Mouse (Mus musculus) adrenal gland, postnatal 14 days (tissue): ENCODE measurements around the gene Rpl19. TPM values are rescaled to one million over a fixed set of nuclear protein-coding genes. Genes with fewer than 3 reads are reported as not detected.

Experiments
- DNase-seq: peaks from one replicate; pipeline ENCODE4 v3.0.0; 2021; ENCODE audit warnings: mixed read lengths
- total RNA-seq: library from RNA; stranded (reverse); gene quantifications from 2 replicates; pipeline ENCODE4 v1.2.3, GENCODE M21; 2021

The Rpl19 gene
- total RNA-seq, 1 experiment from 2014 or later = 1,235 TPM

DNA sequence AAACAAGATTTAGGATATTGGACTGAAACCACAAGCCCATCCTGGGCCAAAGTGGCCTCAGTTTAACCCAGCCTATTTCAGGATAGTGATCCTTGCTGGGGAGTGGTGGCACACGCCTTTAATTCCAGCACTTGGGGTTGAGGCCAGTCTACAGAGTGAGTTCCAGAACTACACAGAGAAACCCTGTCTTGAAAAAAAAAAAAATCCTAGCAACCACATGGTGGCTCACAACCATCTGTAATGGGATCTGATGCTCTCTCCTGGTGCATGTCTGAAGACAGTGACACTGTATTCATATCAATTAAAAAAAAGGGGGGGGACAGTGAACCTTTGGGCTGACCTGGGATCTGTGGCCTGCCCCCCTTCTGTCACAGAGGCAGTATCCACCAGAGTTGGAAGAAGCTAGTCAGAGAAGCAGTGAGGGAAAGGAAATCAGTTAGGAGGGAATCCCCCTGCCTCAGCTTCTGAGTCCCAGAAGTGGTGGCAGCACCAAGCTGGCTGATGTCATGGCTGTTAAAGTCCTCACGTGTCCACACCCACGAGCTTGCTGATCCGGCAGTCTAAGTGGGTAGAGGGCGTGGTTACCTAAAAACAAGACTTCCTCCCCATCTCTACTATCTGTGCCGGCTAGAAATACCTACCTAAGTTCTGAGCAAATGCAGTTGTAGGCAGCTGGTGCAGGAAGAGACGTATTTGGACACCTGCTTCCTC, 27.5 kb upstream of the Rpl19 start:
- no peak for DNase-seq

DNA sequence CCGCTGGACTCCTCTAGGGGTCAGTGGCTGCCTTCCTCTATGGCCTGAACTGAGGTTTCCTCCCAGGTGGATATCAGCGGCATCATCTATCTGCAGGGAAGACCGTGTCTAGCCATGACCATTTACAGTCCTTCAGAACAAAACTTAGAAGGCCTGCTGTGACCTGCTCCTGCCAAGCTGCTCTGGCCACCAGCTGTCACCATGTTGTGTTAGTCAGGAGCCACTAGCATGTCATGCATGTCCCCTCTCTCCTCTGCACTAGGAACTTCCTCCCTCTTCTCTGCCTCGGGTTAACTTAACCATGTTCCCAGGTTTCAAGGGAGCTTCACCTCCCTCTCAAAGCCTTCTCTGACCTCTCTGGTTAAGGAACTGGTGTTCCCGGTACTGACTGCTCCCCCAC, 26.8 kb upstream of the Rpl19 start:
- DNase-seq = no peak

DNA sequence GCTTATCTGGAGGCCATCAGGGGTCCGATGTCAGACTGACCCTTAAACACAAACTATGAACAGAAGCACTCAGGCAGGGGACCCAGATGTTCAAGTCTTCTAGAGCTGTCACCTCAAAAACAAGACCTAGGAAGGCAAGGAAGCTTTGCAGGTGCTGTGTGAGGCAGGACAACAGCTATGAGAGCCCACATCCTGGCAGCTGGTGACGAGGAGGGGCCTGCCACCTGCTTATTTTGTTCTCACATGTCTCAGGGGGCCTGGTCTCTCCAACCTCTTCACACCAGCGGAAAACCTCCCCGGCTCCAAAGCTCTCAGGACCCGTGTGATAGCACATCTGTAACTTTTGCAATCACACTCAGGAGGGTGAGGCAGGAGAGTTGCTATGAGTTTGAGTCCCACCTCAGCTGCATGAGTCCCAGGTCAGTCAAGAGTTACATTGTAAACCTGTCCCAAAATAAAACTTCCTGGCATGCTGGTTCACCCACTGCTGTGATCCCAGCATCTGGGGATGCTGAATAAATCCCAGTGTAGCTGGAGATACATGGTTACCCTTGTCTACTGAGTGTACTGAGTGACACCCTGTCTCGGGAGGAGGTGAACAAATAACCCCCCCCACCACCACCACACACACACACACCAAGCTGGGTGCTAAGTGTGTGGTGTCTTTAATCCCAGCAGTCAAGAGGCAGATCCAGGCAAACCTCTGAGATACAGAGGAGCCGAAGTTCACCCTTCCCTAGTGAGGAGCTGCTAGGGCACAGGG, 26.0 kb upstream of the Rpl19 start:
- no peak for DNase-seq

DNA sequence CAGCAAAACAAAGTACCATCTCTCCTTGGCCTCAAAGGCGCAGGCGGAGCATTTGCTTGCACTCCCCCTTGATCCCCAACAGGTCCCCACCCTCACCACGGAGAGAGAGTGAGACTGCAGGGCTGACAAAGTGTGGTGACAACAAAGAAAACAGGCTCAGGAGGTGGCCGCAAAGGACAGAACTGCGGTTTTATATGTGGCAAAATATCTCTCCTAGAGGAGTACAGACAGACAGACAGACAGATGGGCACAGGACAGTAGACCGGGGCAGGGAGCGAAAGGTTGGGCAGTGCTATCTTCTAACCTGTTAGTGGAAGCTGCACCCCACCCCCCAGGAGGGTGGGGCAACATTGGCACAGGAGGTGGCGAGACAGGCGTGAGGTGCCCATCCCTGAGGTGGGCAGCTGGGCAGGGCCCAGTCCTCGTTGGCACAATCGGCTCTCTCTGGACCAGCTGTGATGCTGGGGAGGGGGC, 25.1 kb upstream of the Rpl19 start:
- DNase-seq = no peak

DNA sequence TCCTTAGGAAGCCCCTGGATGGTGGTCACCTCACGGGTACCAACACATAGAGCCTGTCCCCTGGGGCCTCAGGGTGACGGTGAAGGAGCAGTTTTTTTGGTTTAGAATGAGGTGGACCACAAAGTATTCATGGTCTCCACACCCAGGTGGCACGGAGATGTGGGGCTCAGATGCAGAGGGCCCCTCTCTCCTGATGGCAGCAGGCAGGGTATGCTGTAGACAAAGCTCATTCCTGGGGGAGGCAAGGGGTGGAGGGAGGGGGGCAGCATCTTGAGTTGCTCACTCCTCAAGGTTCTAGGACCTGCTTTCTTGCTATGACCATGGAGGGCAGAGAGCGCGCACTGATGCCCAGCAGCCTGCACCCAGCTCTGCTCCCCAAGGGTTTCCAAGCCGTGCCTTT, 24.5 kb upstream of the Rpl19 start:
- DNase-seq = no peak

DNA sequence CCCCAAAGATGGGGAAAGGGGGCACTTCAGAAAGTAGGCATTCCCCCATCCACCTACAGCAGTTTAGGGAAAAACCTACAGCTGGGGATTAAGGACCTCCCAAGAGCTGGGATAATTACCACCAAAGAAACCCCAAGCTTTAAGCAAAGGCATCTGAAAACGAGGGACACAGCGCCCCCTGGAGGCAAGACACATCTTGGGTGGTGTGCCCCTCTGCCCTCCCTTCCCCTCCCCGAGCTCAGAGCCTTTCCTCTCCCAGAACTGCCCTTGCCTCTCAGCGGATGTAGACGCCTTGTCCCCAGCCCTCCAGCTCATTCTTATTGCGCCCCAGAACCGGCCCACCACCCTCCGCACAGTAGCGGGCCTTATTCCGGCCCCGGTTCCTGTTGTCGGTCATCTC, 23.9 kb upstream of the Rpl19 start:
- DNase-seq = peak; percentile 92

DNA sequence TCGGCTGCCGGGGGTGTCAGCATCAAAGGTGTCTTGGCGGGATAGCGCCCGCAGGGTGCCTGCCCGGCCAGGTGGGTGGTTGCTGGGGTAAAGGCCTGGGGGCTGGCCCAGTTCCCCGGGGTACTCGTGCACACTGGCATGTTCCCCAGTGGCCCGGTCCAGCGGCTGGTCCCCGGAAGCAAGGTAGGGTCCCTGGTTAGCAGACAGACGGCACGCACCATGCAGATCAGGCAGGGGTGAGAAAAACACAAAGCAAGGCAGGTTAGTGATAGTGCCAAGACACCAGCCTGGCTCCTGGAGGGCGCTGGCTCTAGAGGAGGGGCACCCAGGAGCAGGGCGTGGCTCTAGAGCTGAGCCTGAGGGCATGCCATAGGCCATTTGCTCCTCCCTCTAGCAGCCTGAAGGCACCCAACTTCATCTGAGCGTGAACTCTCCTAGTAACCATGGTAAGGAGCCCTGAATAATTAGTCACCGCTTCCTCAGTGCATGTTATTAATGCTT, 23.3 kb upstream of the Rpl19 start:
- DNase-seq = no peak

DNA sequence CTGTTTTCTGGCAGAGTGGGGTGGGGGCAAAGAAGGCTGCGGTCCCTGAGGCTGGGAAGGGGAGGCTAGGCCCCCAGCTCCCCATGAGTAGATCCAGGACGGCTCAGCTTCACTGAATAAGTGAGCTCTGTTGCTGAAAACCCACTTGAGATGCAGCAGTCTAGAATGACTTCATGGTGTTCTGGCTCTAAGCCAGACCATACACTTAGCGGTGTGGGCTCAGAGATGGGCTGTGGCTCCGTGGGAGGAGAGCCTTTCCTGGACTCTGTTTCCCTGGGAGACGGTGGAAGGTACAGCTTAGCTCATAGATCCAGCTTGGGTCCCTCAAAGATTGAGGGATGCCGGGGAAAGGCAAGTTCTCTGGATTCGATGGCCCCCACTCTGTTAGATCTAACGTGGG, 22.3 kb upstream of the Rpl19 start:
- DNase-seq = no peak

DNA sequence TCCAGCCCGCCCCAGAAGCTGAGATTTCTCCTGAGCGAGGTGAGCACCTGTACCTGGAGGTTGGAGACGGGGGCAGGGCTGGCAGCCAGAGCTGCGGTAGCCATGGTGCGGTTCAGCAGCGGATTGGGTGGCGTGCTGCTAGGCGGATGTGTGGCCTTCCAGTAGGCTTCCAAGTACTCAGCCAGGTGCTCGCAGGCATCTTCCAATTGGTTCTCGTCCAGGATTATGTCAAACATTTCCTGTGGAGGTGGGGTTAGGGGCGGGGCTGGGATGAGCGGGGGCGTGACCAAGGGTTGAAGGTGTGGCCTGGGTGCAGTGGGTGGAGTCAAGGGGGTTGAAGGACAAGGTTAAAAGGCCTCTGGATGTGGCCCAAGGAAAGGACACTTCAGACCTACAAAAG, 21.4 kb upstream of the Rpl19 start:
- peak; percentile 45 for DNase-seq

DNA sequence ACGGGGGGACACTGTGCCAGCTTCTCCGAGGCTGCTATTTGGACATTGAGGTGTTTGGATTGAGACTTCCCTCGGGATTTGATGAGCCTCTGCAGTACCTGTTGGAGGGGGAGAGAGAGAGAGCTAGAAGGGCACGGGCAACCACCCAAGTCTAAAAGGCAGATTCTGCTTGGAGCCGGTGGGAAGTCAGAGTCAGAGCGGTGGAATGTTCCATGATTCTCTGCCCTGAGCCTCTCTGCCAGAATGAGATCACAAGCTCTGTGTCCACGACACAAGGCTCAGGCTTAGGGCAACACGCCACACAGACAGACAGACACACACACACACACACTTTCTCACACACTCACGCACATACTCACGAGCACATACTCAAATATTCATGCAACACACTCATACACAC, 20.8 kb upstream of the Rpl19 start:
- DNase-seq = peak; percentile 66

DNA sequence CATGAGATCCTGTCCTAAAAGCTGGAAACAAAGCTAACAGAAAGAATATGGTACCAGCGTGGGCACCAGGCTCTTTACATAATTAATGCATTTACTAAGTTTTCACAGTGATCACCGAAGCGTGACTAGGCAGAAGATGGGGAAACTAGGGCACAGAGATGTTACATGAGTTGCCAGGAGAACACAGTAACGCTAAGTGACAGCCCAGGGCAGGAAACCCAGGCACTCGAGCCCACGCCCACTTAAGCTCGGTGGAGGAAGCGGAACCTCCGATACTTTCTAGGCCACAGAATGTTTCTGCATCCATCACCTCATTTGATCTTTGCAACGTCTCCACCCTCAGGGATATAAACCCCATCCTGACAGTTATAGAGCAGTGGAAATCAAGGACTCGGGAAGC, 18.4 kb upstream of the Rpl19 start:
- DNase-seq = no peak

DNA sequence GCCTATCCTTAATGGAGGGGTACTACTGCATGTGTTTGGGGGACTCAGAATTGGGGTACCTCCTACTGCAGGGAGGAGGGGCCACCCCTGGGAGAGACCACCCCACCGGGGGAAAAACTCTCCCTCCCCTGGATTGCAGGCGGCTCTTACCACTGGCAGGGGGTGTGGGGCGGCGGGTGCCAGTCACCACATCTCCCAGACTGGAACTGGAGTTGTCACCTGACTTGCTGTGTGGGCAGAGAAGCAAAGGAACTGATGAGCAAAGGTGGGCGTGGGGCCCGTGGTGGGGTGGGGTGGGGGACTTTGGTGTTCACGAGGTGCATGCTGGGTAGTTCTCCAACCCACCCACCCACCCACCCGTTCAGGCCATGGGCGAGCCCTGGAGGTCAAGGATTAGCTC, 14.8 kb upstream of the Rpl19 start:
- no peak for DNase-seq

DNA sequence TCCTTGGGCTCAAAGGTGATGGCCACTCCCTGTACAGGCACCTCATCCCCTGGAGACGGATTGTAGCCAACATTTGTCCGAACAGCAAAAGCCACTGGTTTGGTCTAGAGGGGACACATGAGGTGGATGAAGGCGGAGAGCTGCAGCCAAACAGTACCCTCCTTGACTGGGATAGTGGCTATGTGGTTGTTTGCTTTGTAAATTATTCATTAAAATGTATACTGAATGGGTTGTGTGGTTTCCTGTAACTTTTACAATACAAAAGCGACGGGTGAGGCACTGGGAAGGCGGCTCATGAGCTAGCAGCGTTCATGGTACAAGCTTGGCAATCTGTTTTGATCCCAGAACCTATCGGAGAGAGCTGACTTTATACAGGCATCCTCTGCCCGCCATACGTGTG, 13.7 kb upstream of the Rpl19 start:
- DNase-seq = no peak

DNA sequence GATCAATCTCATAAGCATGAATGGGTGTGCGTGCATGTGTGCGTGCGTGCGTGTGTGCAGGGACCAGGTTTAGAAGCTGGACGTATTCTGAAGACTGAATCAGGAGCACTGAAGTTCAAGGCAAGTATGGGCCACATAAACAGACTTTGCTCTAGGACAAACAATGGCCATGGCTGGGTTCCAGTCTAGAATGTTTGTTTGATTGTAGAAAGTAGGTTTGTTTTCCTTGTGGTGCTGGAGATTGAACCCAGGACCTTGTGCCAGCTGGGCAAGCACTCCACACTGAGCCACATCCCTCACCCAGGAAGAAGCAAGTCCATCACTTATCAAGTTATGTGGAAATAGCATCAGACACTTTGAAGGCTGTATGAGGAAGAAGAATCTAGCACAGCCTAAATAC, 10.3 kb upstream of the Rpl19 start:
- no peak for DNase-seq

DNA sequence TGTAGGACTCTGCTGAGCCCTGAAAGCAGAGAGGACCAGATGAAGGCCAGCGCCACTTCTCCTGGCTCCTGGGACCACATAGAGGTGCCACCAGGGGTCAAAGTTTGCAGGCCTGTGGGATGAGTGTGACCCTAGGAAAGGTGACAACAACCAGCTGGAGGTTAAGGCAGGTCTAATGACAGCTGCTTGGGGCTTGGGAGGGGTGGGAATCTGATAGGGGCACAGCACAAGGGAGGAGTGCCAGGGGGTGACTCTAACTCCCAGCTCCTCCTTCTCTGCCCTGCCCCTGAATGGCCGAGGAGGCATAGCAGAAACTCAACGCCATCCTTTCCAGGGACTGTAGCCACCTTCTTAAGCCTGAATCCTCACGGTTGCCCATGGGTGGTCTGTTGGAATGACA, 9.7 kb upstream of the Rpl19 start:
- no peak for DNase-seq

DNA sequence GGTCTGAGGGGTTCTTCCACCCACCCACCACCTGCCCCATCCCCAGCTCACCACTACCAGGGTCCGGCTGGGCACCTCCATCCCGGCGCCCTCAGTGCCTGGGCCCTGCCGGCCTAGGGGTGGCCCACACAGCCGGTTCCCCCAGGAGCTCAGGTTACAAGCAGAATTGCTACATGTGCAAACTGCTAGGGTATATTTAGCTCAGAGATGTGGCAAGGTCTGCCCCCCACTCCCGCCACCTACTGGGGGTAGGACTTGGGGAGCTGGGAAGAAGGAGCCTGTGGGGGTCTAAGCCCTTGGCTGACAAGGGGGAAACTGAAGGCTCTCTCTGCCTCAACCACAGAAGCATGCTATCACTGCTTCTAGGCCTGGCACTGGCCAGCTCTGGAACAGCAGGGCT, 8.3 kb upstream of the Rpl19 start:
- no peak for DNase-seq

DNA sequence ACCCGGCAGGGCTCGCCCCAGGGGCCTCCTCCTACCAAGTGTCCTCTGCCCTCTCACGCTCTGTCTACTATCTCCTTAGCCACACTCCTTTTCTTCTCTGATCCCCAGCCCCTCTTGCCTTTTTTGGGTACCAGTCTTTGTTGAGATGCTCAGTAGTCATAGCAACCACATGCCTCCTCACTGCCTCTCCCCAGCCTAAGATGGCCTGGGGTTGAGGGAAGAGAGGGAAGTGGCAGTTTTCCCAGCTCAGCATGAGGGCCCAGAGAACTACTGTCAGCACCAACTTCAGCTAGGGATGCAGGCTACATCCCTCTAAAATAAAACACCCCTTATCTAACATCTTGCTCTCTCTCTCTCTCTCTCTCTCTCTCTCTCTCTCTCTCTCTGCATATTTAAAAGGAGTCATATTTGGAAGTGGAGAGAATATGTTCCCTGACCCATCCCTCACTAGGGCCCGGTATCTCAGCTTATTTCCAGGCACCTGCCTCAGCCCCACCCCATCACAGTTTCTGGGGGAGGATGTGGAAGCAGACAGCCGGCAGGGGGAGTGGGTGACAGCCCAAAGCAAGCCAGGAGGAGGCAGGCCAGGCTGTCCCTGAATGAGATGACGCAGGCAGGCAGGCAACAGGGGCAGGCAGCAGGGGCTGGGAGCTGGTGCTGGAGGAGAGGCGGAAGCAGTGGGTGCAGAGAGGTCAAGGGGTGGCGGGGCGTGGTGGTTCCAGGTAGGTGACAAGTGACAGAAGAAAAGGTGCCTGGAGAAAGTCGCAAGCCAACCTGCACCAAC, 7.5 kb upstream of the Rpl19 start:
- DNase-seq = peak; percentile 69

DNA sequence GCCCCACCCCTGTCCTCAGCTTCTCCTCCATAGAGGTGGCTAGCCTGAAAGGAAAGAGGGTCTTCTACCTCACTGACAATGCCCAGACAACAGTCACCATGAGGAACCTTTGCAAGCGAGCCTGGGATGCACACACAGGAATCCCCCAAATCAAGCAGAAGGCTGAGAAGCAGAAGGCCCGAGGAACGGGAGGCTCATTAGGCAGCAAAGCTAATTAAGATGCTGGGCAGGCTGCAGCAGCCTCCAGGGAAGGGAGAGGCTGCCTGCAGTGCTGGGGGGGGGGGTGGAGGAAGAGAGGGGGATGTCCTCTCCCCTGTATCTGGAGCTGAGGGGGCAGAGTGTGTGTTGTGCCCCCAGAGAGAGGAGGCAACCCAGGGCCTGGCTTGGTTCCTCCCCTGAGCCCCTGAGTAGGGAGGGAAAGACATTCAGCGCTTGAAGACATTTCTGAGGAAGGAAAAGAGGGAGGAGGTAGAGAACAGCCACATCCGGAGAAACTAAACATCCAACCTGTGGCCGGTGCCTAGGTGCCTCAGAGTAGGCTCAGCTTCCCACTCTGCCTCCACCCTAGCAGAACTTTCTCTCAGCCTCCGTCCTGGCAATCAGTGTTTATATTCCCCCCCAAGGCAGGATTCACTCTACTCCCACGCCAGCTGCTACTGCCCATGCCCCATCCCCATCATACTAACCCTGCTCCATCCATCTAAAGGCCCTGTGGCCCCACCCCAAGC, 6.5 kb upstream of the Rpl19 start:
- no peak for DNase-seq

DNA sequence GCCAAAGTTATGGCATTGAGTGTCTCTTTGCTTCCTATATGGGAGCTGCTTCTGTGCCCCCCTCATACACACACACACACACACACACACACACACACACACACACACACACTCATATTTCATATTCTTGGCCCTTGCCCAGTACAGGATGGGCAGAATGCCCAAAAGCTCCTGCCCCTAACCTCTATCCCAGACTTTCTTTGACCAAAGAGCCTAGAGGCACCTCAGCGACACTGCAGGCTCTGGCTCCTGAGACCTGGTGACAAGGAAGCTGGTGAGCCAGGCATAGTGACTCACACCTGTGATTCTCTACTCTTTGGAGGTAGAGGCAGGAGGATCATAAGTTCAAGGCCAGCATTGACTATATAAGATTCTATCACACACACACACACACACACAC, 5.8 kb upstream of the Rpl19 start:
- peak; percentile 68 for DNase-seq

DNA sequence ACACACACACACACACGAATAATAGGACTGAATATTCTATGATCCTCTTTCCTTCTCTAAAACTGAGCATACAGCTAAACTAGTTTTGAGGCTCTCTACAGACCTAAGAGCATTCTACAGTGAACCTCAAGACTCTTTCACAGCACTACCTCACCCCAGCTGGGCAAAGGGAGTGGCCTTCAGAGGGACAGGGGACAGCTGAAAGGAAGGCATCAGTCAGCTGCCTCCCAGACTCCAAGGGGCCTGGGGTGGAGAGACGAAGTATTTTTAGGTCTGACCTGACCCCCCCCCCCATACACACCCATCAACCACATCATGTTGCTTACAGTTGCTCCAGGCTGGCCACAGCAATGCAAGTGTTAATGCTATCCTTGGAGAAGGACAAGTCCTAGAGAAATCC, 5.4 kb upstream of the Rpl19 start:
- no peak for DNase-seq

DNA sequence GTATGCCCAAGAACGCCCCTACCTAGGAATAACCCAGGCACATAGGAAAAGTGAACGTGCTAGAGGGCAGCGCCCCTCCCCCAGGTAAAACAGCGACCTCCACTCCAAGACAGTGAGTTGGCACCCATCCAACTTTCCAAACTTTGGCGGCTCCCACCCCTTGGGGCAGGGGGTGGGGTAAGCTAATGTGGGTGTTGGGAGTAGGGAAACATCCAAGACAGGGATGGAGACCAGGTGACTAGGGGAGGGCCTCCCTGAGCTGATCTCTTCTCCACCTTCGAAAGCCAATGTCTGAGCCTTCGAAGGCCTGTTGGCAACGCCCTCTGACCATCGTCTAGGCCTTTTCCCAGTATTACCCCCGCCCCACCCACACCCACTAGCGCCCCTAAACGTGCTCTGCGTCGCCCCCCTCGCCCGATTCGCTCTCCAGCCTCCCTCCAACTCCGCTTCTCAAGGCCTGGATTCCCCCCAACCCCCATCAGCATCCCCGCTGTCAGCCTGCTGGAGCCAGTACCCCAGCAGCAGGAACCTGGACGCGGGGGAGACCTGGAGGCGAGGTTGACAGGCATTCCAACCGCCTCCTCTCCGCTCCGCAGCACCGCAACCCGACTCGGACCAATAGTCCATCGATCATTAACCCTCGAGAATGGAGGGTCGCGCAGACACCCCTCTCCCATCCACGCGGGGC, 4.8 kb upstream of the Rpl19 start:
- DNase-seq = peak; percentile 44

DNA sequence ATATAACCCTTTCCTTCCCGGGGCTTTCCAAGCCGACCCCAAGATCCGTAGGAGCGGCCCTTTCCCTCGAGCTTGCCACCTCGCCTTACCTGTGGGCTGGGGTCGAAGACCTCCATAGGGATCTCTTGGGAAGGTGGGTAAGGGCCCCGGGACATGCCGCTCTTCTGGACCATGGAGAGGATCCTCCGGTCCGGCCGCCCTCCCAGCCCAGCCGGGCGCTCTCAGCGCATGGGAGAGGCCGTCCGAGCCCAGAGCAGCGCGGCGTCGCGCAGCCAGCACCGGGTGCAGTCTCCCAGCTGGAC, 4.3 kb upstream of the Rpl19 start:
- DNase-seq = no peak
